Mouse (Mus musculus) lung, adult 2 months (tissue): ENCODE measurements around the gene Aurkb.

Source experiments
- CTCF ChIP-seq: fragments of 200-500 bp; IDR thresholded peaks from 2 replicates; pipeline ENCODE4 v1.5.1; 2011; ENCODE audit warnings: mild to moderate bottlenecking, low read length, control low read depth; ENCODE audit not compliant: insufficient read depth
- POLR2A ChIP-seq: fragments of 200-500 bp; IDR thresholded peaks from 2 replicates; pipeline ENCODE4 v1.6.1; 2011; ENCODE audit warnings: low read depth, mild to moderate bottlenecking, control low read depth, low read length, borderline replicate concordance; ENCODE audit errors: extremely low read depth

DNA sequence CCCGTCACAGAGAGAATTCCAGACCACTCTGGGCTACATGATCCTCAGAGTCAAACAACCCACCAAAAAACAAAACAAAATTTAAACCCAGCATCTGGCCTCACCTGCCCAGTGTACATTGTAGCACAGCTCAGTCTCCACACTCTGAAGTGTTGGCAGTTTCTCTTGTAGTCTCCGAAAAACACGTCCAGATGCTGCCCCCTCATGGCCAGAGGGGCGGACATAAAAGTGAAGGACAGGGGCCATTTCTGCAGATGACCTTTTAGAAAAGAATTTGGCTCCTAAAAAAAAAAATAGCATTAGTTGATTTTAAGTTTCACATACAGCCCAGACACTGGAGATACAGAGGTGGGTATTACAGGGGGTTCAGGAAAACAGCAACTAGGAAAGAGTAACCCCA is 41.9 kb upstream of the Aurkb start:
- no peak for TF ChIP-seq POLR2A
- no peak for TF ChIP-seq CTCF
